Comparison of ENCODE assay signal across 10 mouse cellular contexts in the genomic region with DNA sequence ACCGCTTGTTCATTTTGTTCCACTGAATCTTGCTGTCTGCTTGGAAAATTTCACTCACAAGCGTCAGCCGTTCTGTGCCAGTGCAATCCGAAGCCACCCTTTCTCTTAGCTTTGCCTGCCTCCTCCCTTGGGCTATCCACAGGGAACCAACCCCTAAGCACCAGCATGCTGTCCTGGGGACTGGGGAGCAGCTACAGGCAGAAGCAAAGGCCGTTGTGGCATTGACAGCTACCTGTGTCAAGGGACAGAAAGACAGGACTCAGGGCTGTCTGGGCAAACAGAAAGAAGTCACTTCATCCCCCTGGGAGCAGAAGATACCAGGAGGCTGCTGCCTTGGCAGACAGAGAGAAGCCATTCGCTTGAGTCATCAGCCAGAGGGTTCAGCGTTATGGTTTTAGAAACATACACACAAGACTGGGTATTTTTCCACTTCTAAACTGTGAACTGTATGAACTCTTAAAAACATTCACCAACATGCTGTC. TPM values are rescaled to one million over a fixed set of nuclear protein-coding genes. Genes with fewer than 3 reads are reported as not detected.
DNase-seq lines count a peak whose midpoint lies in the region; ATAC-seq and TF ChIP-seq lines count a peak whose summit lies in the region.
"Had no signal": no experiment of that assay in that cellular context is flagged by ENCODE, and none has a peak within 500 bp of the region (broad histone marks: within the 10 kb centered on the region; RNA-seq: fewer than 3 reads in every experiment).

No protein-coding gene starts in this region.

- peaks cover 11% of the 10 kb centered on the region for H3K79me2 ChIP-seq in CH12.LX (replicated peaks; ENCODE audit: control insufficient read depth, extremely low read depth, insufficient read depth, poor library complexity, severe bottlenecking)
- H3K79me2 ChIP-seq in myocyte (ENCODE audit: control insufficient read depth, insufficient read depth), result peaks cover 15% of the 10 kb centered on the region

- WGBS in heart, embryonic 13.5 days, result 61% methylated on average over 7 of the region's 7 CpGs
- WGBS in midbrain, embryonic 14.5 days, result 80% methylated on average over 7 of the region's 7 CpGs

- peaks cover 43% of the 10 kb centered on the region for H3K4me1 ChIP-seq in heart, embryonic 13.5 days
- peaks cover 8 to 74% of the 10 kb centered on the region in 2 experiments for H3K4me1 ChIP-seq in CH12.LX (ENCODE audit: control insufficient read depth in 1 of 2, insufficient read depth in 2 of 2)
- H3K4me1 ChIP-seq in midbrain, embryonic 14.5 days (ENCODE audit: control insufficient read depth, insufficient read depth, low read length), result peaks cover 20% of the 10 kb centered on the region

- no peak for DNase-seq in heart, postnatal 4 days
- peak; percentile 79 for DNase-seq in CH12.LX (ENCODE audit: extremely low read depth)
- peak; percentile 42 for DNase-seq in adrenal gland, postnatal 14 days
- no peak for DNase-seq in frontal cortex, postnatal 14 days (ENCODE audit: low spot score in 2 of 2)
- no peak for DNase-seq in midbrain, embryonic 14.5 days
- DNase-seq: kidney, postnatal 14 days; lung, adult 18-20 months had no signal

- peak overlapping the region; percentile 5; the same call in 1 of the 2 replicates for H3K27ac ChIP-seq in heart, embryonic 13.5 days (replicated peaks)
- peak overlapping the region; percentile 100 for H3K27ac ChIP-seq in CH12.LX (ENCODE audit: insufficient read depth, low read depth)
- no peak overlapping the region for H3K27ac ChIP-seq in midbrain, embryonic 14.5 days (replicated peaks; ENCODE audit: low read depth, low read length)

- peak; percentile 73 for TF ChIP-seq EP300 in CH12.LX (IDR thresholded peaks at IDR 0.05; ENCODE audit: low read length)

- no peak overlapping the region for H3K4me2 ChIP-seq in heart, embryonic 13.5 days
- H3K4me2 ChIP-seq in CH12.LX (ENCODE audit: insufficient read depth, low read depth, poor library complexity, severe bottlenecking) (peak overlapping the region; percentile 88), myocyte (ENCODE audit: low read depth) (peak overlapping the region; percentile 84)
- no peak overlapping the region for H3K4me2 ChIP-seq in midbrain, embryonic 14.5 days (ENCODE audit: low read length)
- H3K4me2 ChIP-seq: heart, embryonic 12.5 days had no signal

- H3K9me3 ChIP-seq in heart, embryonic 13.5 days, result no peaks in the 10 kb centered on the region
- H3K9me3 ChIP-seq in CH12.LX (replicated peaks; ENCODE audit: low read length), result peaks cover 7% of the 10 kb centered on the region
- H3K9me3 ChIP-seq in midbrain, embryonic 14.5 days (ENCODE audit: control insufficient read depth, low read length), result no peaks in the 10 kb centered on the region
- H3K9me3 ChIP-seq: heart, embryonic 12.5 days had no signal

- H3K4me3 ChIP-seq in heart, embryonic 13.5 days, result no peak overlapping the region
- H3K4me3 ChIP-seq in CH12.LX (replicated peaks in 1 of 3; ENCODE audit: low read depth in 2 of 3, low read length in 2 of 3, poor library complexity in 1 of 3) (peak overlapping the region in 2 of 3 experiments; percentile 22 to 31), myocyte (no peak overlapping the region)
- H3K4me3 ChIP-seq in midbrain, embryonic 14.5 days (replicated peaks; ENCODE audit: low read depth, low read length), result no peak overlapping the region
- H3K4me3 ChIP-seq: heart, embryonic 12.5 days had no signal

- H3ac ChIP-seq in myocyte (ENCODE audit: control insufficient read depth, insufficient read length), result no peak overlapping the region

- no peak overlapping the region for H3K9ac ChIP-seq in heart, embryonic 13.5 days
- peak overlapping the region; percentile 70 for H3K9ac ChIP-seq in CH12.LX (ENCODE audit: insufficient read depth, low read depth)
- H3K9ac ChIP-seq in midbrain, embryonic 14.5 days (replicated peaks; ENCODE audit: low read length), result no peak overlapping the region
- H3K9ac ChIP-seq: heart, embryonic 12.5 days had no signal

- TF ChIP-seq CTCF in CH12.LX (conservative IDR thresholded peaks at IDR 0.05 in 1 of 2, IDR thresholded peaks at IDR 0.05 in 1 of 2; ENCODE audit: low read depth in 2 of 2, low read length in 2 of 2), result no peak

- dilution Hi-C loops in CH12.LX (cut with MboI; ENCODE audit: extremely low pct_ligation_motif_present, extremely low pct_unique_long_range_greater_than_20kb, low sequenced_read_pairs), result no loop called here

- H3K36me3 ChIP-seq in heart, embryonic 13.5 days, result 0 out of 2 replicates have a peak, but pooled peaks cover 6% of the 10 kb centered on the region
- H3K36me3 ChIP-seq in CH12.LX (replicated peaks in 1 of 2; ENCODE audit: control insufficient read depth in 1 of 2, insufficient read depth in 1 of 2, low read length in 1 of 2) (peaks cover 12 to 52% of the 10 kb centered on the region in 2 experiments), myocyte (ENCODE audit: control insufficient read depth, insufficient read depth) (peaks cover 7% of the 10 kb centered on the region)
- 0 out of 2 replicates have a peak, but pooled peaks cover 7% of the 10 kb centered on the region for H3K36me3 ChIP-seq in midbrain, embryonic 14.5 days (ENCODE audit: control insufficient read depth, insufficient read depth, low read length)
- H3K36me3 ChIP-seq: heart, embryonic 12.5 days had no signal

- H3K27me3 ChIP-seq in heart, embryonic 13.5 days (replicated peaks), result no peaks in the 10 kb centered on the region
- H3K27me3 ChIP-seq in CH12.LX (replicated peaks) (no peaks in the 10 kb centered on the region), myocyte (ENCODE audit: control insufficient read depth, insufficient read depth, insufficient read length) (no peaks in the 10 kb centered on the region)
- no peaks in the 10 kb centered on the region for H3K27me3 ChIP-seq in midbrain, embryonic 14.5 days (ENCODE audit: control insufficient read depth, insufficient read depth, low read length)
- H3K27me3 ChIP-seq: heart, embryonic 12.5 days had no signal

- no peak for ATAC-seq in heart, embryonic 13.5 days (ENCODE audit: extremely low read depth, insufficient number of reproducible peaks, low FRiP score, low TSS enrichment)
- no peak for ATAC-seq in midbrain, embryonic 14.5 days (ENCODE audit: low FRiP score, low TSS enrichment)

- TF ChIP-seq RAD21 in CH12.LX (IDR thresholded peaks at IDR 0.05; ENCODE audit: low read depth, low read length), result no peak

- in situ Hi-C loops in CH12.LX (cut with MboI; ENCODE audit: low pct_ligation_motif_present, low pct_unique_long_range_greater_than_20kb, low sequenced_read_pairs), result loop anchor here (25.0 kb wide), 3 partner anchors 534 to 1584 kb away; no protein-coding TSS in a partner anchor

- TF ChIP-seq POLR2A in CH12.LX (IDR thresholded peaks at IDR 0.05; ENCODE audit: low read depth, low read length) (peak; percentile 32; the same call in 1 of the 2 replicates), myocyte (IDR thresholded peaks at IDR 0.05; ENCODE audit: insufficient read length, low read depth) (peak; percentile 40)

TF ChIP-seq in CH12.LX, 34 proteins besides CTCF, POLR2A, EP300 and RAD21 (continues in another document):
- no peak; the same call in 1 of the 2 replicates for TF ChIP-seq MAX (IDR thresholded peaks at IDR 0.05; ENCODE audit: low read length)
- no peak for TF ChIP-seq NRF1 (IDR thresholded peaks at IDR 0.05; ENCODE audit: low read depth, low read length)
- TF ChIP-seq SMC3 (IDR thresholded peaks at IDR 0.05; ENCODE audit: low read depth, low read length), result no peak; the same call in 1 of the 2 replicates
- no peak for TF ChIP-seq PAX5 (IDR thresholded peaks at IDR 0.05; ENCODE audit: low read length)
- TF ChIP-seq SIN3A (IDR thresholded peaks at IDR 0.05; ENCODE audit: low read length), result peak; percentile 83
- no peak for TF ChIP-seq KAT2A (IDR thresholded peaks at IDR 0.05; ENCODE audit: insufficient replicate concordance, low read length)
- peak; percentile 68 for TF ChIP-seq MAZ (IDR thresholded peaks at IDR 0.05; ENCODE audit: low read depth, low read length)
- no peak for TF ChIP-seq GABPA (IDR thresholded peaks at IDR 0.05; ENCODE audit: insufficient replicate concordance, low read depth, low read length)
- 0 out of 2 replicates have a peak, but pooled peaks have one; percentile 2 for TF ChIP-seq JUND (conservative IDR thresholded peaks at IDR 0.05; ENCODE audit: low read depth, low read length)
- peak; percentile 44; the same call in 1 of the 2 replicates for TF ChIP-seq CHD2 (IDR thresholded peaks at IDR 0.05; ENCODE audit: low read length)
- TF ChIP-seq ZKSCAN1 (IDR thresholded peaks at IDR 0.05; ENCODE audit: borderline replicate concordance, low read depth, low read length), result no peak
- no peak for TF ChIP-seq JUN (IDR thresholded peaks at IDR 0.05; ENCODE audit: insufficient read depth, low read depth, low read length)

TF ChIP-seq in myocyte, 11 proteins besides CTCF, POLR2A, EP300 and RAD21:
- TF ChIP-seq TCF12 (IDR thresholded peaks at IDR 0.05; ENCODE audit: insufficient read depth, poor library complexity, severe bottlenecking) (no peak), REST (IDR thresholded peaks at IDR 0.05; ENCODE audit: insufficient read depth, insufficient read length) (no peak), CEBPB (IDR thresholded peaks at IDR 0.05; ENCODE audit: insufficient read depth, poor library complexity, severe bottlenecking) (peak; percentile 33; the same call in 1 of the 2 replicates), MYOD1 (IDR thresholded peaks at IDR 0.05; ENCODE audit: control insufficient read depth in 1 of 3, insufficient read length in 2 of 3, low read depth in 2 of 3) (peak in 1 of 3 experiments; percentile 26), POLR2AphosphoS2 (IDR thresholded peaks at IDR 0.05; ENCODE audit: insufficient read length, low read depth) (peak; percentile 25)

RNA-seq across cellular contexts. Expression of a gene that starts 18.7 kb away (rescaled TPM):
- polyA plus RNA-seq in heart, embryonic 13.5 days (2015; fragmentation: Nextera tagmentation; extraction: Ambion mirVana), result 5.0 and 7.0 TPM in 2 replicates
- total RNA-seq in heart, postnatal 4 days (2021), result 10 to 100 TPM; 44.7 to 50.9 TPM
- total RNA-seq in CH12.LX (2012; rRNA removed) (15.6 and 17.3 TPM in 2 replicates), CH12.LX (2014; rRNA removed) (15.7 and 16.4 TPM in 2 replicates)
- polyA plus RNA-seq in CH12.LX (2012; ENCODE audit: insufficient read length, low read depth) (22.9 and 24.4 TPM in 2 replicates), myocyte (2012; fragmentation: generic; extraction: Trizol) (18.3 TPM)
- total RNA-seq in adrenal gland, postnatal 14 days (2021), result 43.7 and 46.6 TPM in 2 replicates
- 17.6 and 19.5 TPM in 2 replicates for polyA plus RNA-seq in midbrain, embryonic 14.5 days (2014; fragmentation: Nextera tagmentation; extraction: Ambion mirVana)

Comparison
In these comparisons a context has a peak if more than half of its experiments do, and no peak if none do; other contexts are left out.
1. H3K4me2 ChIP-seq: peak in CH12.LX (single experiment) and myocyte (single experiment); none in heart, embryonic 13.5 days (single experiment) and midbrain, embryonic 14.5 days (single experiment).
2. H3K4me3 ChIP-seq: peak in CH12.LX (2 of 3); none in heart, embryonic 13.5 days (single experiment), myocyte (single experiment) and midbrain, embryonic 14.5 days (single experiment).
3. DNase-seq: peak in CH12.LX (single experiment) and adrenal gland, postnatal 14 days (single experiment); none in heart, postnatal 4 days (single experiment), frontal cortex, postnatal 14 days (0 of 2) and midbrain, embryonic 14.5 days (single experiment).